ENCODE assay signal across 11 mouse cellular contexts in genomic region chr5:130051073-130051860, GRCm38 (mm10). TPM values are rescaled to one million over a fixed set of nuclear protein-coding genes. Genes with fewer than 3 reads are reported as not detected.
DNase-seq lines count a peak whose midpoint lies in the region.
"Had no signal": no experiment of that assay in that cellular context is flagged by ENCODE, and none has a peak within 500 bp of the region (broad histone marks: within the 10 kb centered on the region; RNA-seq: fewer than 3 reads in every experiment).

No protein-coding gene starts in this region.

- intact Hi-C loops in left cerebral cortex, postnatal 4 days (cut with DNase I): no loop called here

- peak; percentile 54 for DNase-seq in cerebellum, adult 11-12 months
- DNase-seq in cerebellum, postnatal 4 days (ENCODE audit: low spot score in 2 of 2): no peak
- peak; percentile 87 for DNase-seq in heart, adult 11 months
- no peak for DNase-seq in heart, adult 9 months (ENCODE audit: low spot score in 2 of 2)
- peak; percentile 67 for DNase-seq in brain, adult 2 months (ENCODE audit: low read depth, low spot score)
- DNase-seq in cerebellum, postnatal 25 days: peak; percentile 39 to 51
- DNase-seq in left cerebral cortex, postnatal 4 days: no peak
- DNase-seq: adrenal gland, postnatal 14 days; gastrocnemius, postnatal 10 days; heart, adult 2 months; heart, postnatal 36 days had no signal

RNA-seq across cellular contexts. Expression of gene Tpst1, which starts 21.9 kb away (rescaled TPM):
- total RNA-seq in left cerebral cortex, postnatal 4 days (2021): 10 to 100 TPM; 33.8 to 38.2 TPM

RNA-seq across cellular contexts. Expression of gene Crcp, which starts 22.2 kb away (rescaled TPM):
- total RNA-seq in left cerebral cortex, postnatal 4 days (2021): 10 to 100 TPM; 44.4 to 49.5 TPM

RNA-seq across cellular contexts. Expression of gene Asl, which starts 22.2 kb away (rescaled TPM):
- 10 to 100 TPM; 31.0 to 34.9 TPM for total RNA-seq in left cerebral cortex, postnatal 4 days (2021)

RNA-seq across cellular contexts. Expression of gene Gusb, which starts 48.4 kb away (rescaled TPM):
- total RNA-seq in left cerebral cortex, postnatal 4 days (2021): 10 to 100 TPM; 12.2 to 12.8 TPM

Comparison
In these comparisons a context has a peak if more than half of its experiments do, and no peak if none do; other contexts are left out.
1. DNase-seq: peak in cerebellum, adult 11-12 months (single experiment), heart, adult 11 months (single experiment), brain, adult 2 months (single experiment) and cerebellum, postnatal 25 days (2 of 2); none in cerebellum, postnatal 4 days (0 of 2), heart, adult 9 months (0 of 2) and left cerebral cortex, postnatal 4 days (single experiment).